Mouse (Mus musculus) stomach, postnatal 0 days (tissue): Measurements from ENCODE around the gene Dab1. TPM values are rescaled to one million over a fixed set of nuclear protein-coding genes. Genes with fewer than 3 reads are reported as not detected.

Source experiments
- ATAC-seq: fragments of 200-750 bp; cut with Nextera tagmentation; 2 replicates; pipeline ENCODE4 v1.8.0; 2017; ENCODE audit not compliant: low FRiP score, low TSS enrichment
- DNase-seq: peaks from one replicate; pipeline ENCODE4 v3.0.0-alpha.2; 2016; ENCODE audit warnings: low spot score
- H3K27ac ChIP-seq: fragments of 300-500 bp; sonication (generic); replicated peaks from 2 replicates; pipeline ENCODE4 v1.5.1; 2014; ENCODE audit warnings: mild to moderate bottlenecking, control low read depth
- H3K27me3 ChIP-seq: fragments of 300-500 bp; sonication (generic); 2 replicates; pipeline ENCODE4 v1.6.1; 2014; ENCODE audit warnings: low read length; ENCODE audit not compliant: control insufficient read depth, insufficient read depth
- H3K36me3 ChIP-seq: fragments of 300-500 bp; sonication (generic); 2 replicates; pipeline ENCODE4 v1.6.1; 2014; ENCODE audit warnings: low read length, mixed read lengths; ENCODE audit not compliant: control insufficient read depth, insufficient read depth
- H3K4me1 ChIP-seq: fragments of 300-500 bp; sonication (generic); replicated peaks from 2 replicates; pipeline ENCODE4 v1.6.1; 2014; ENCODE audit warnings: antibody characterized with exemption; ENCODE audit not compliant: control insufficient read depth, insufficient read depth
- H3K4me2 ChIP-seq: fragments of 300-500 bp; sonication (generic); replicated peaks from 2 replicates; pipeline ENCODE4 v1.6.1; 2014; ENCODE audit warnings: low read depth, mild to moderate bottlenecking, control low read depth, moderate library complexity
- H3K4me3 ChIP-seq: fragments of 300-500 bp; sonication (generic); 2 replicates; pipeline ENCODE4 v1.5.1; 2014; ENCODE audit warnings: low read depth, low read length, control low read depth
- H3K9ac ChIP-seq: fragments of 300-500 bp; sonication (generic); 2 replicates; pipeline ENCODE4 v1.6.1; 2014; ENCODE audit warnings: mild to moderate bottlenecking, low read length, control low read depth, mixed read lengths
- H3K9me3 ChIP-seq: fragments of 300-500 bp; sonication (generic); 2 replicates; pipeline ENCODE4 v1.6.1; 2016; ENCODE audit warnings: low read length; ENCODE audit not compliant: control insufficient read depth
- CTCF ChIP-seq: IDR thresholded peaks from 2 replicates; pipeline ENCODE4 v1.5.1; 2016; ENCODE audit warnings: antibody characterized with exemption, low read depth, mild to moderate bottlenecking, moderate library complexity
- EP300 ChIP-seq: optimal IDR thresholded peaks from 2 replicates; pipeline ENCODE3; 2016; ENCODE audit warnings: antibody characterized with exemption
- whole genome bisulfite sequencing: fragments of 180-500 bp; shearing (Covaris S2); extraction: QIAGEN DNeasy Blood & Tissue Kit; methylation state at CpG from one replicate; pipeline ENCODE4 v1.1.7; 2014; 5-methylcytosine and 5-hydroxymethylcytosine counted together
- polyA plus RNA-seq: library from polyadenylated mRNA; unstranded; fragments of >200 nt; fragmentation: Nextera tagmentation; extraction: Ambion mirVana; gene quantifications from 2 replicates; pipeline ENCODE4 v1.2.1, GENCODE M21; 2015

The Dab1 gene
- polyA plus RNA-seq, 1 experiment from 2014 or later = 7.4 TPM

DNA sequence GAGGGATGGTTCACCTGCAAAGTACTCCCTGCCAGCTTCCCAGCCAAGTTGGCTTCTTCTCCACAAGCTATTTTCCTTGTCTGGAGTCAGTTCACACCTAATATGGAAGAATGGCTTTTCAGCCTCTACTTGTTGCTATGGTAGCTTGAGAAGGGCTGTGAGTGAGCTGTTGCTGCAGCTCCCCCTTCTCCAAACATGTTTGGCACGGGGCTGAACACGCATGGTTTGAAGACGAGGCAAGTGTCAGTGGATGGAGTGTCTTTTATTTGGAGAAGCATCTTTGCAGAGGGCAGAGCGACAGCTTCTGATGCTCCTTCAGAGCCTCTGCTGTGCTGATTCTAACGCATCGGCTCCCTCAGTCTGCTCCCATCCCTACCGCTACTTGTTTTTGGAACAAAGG lies 41.3 kb upstream of the Dab1 start:
- Histone ChIP-seq H3K4me3 (no peak overlapping the region), H3K4me2 (no peak overlapping the region), H3K9me3 (no peaks in the 10 kb centered on the region), H3K4me1 (no peaks in the 10 kb centered on the region), H3K9ac (no peak overlapping the region), H3K27ac (no peak overlapping the region), H3K36me3 (no peaks in the 10 kb centered on the region), H3K27me3 (no peaks in the 10 kb centered on the region)
- DNase-seq = no peak
- WGBS = 65% methylated on average over 7 of the region's 7 CpGs
- TF ChIP-seq CTCF (no peak), EP300 (no peak)
- ATAC-seq = no peak

- Histone ChIP-seq H3K36me3 (no peaks in the 10 kb centered on the region), H3K4me1 (no peaks in the 10 kb centered on the region), H3K4me3 (no peak overlapping the region), H3K27ac (no peak overlapping the region), H3K9me3 (no peaks in the 10 kb centered on the region), H3K9ac (no peak overlapping the region), H3K4me2 (no peak overlapping the region), H3K27me3 (no peaks in the 10 kb centered on the region)
- no peak for TF ChIP-seq CTCF
- no peak for ATAC-seq
- WGBS = 80% methylated on average over 9 of the region's 9 CpGs
- no peak for DNase-seq
Observed at GRCm38 (mm10) chr4:103580021-103580420, 39.1 kb upstream of the Dab1 start.

GRCm38 (mm10) chr4:103615011-103615410 lies 4.1 kb upstream of the Dab1 start:
- WGBS = 72% methylated on average over 3 of the region's 3 CpGs
- Histone ChIP-seq H3K4me3 (no peak overlapping the region), H3K4me1 (no peaks in the 10 kb centered on the region), H3K9me3 (no peaks in the 10 kb centered on the region), H3K27ac (no peak overlapping the region), H3K27me3 (peaks cover 3% of the 10 kb centered on the region; the same call in 1 of the 2 replicates), H3K9ac (no peak overlapping the region), H3K36me3 (no peaks in the 10 kb centered on the region), H3K4me2 (no peak overlapping the region)
- DNase-seq (no peak), ATAC-seq (no peak)
- TF ChIP-seq CTCF (no peak), EP300 (no peak)

- under 1% methylated on average over 28 of the region's 28 CpGs for WGBS
- H3K36me3 ChIP-seq = no peaks in the 10 kb centered on the region
- no peak for TF ChIP-seq EP300
- no peak for TF ChIP-seq CTCF
- peak overlapping the region; percentile 12 for H3K4me2 ChIP-seq
- no peaks in the 10 kb centered on the region for H3K9me3 ChIP-seq
- no peak overlapping the region for H3K4me3 ChIP-seq
- H3K9ac ChIP-seq = no peak overlapping the region
- H3K4me1 ChIP-seq = no peaks in the 10 kb centered on the region
- no peak for ATAC-seq
- peaks cover 7% of the 10 kb centered on the region; the same call in 1 of the 2 replicates for H3K27me3 ChIP-seq
- no peak for DNase-seq
- no peak overlapping the region for H3K27ac ChIP-seq
Observed at GRCm38 (mm10) chr4:103619946-103620371, 800 bp downstream of the Dab1 start.

GRCm38 (mm10) chr4:103620590-103621155 lies 1.5 kb downstream of the Dab1 start:
- 24% methylated on average over 18 of the region's 18 CpGs for WGBS
- Histone ChIP-seq H3K4me3 (no peak overlapping the region), H3K9ac (no peak overlapping the region), H3K4me2 (no peak overlapping the region), H3K27ac (no peak overlapping the region), H3K4me1 (no peaks in the 10 kb centered on the region), H3K9me3 (no peaks in the 10 kb centered on the region), H3K36me3 (no peaks in the 10 kb centered on the region), H3K27me3 (peaks cover 7% of the 10 kb centered on the region; the same call in 1 of the 2 replicates)
- no peak for DNase-seq
- TF ChIP-seq EP300 (no peak), CTCF (no peak)
- no peak for ATAC-seq

GRCm38 (mm10) chr4:103621586-103621985 lies 2.4 kb downstream of the Dab1 start:
- no peak for ATAC-seq
- Histone ChIP-seq H3K9me3 (no peaks in the 10 kb centered on the region), H3K27ac (no peak overlapping the region), H3K4me2 (no peak overlapping the region), H3K27me3 (peaks cover 7% of the 10 kb centered on the region; the same call in 1 of the 2 replicates), H3K4me1 (no peaks in the 10 kb centered on the region), H3K4me3 (no peak overlapping the region), H3K36me3 (no peaks in the 10 kb centered on the region), H3K9ac (no peak overlapping the region)
- no peak for TF ChIP-seq EP300
- TF ChIP-seq CTCF = no peak
- 22% methylated on average over 5 of the region's 5 CpGs for WGBS
- DNase-seq = no peak
